Mouse (Mus musculus): ENCODE results near the gene Foxd4. TPM values are rescaled to one million over a fixed set of nuclear protein-coding genes. Genes with fewer than 3 reads are reported as not detected.

Gene Foxd4
- total and polyA plus RNA-seq, 3 experiments, result not detected

GRCm38 (mm10) chr19:24937084-24937483 lies 36.1 kb upstream of the Foxd4 start:
- no peak overlapping the region for H3K4me3 ChIP-seq (replicated peaks in 1 of 3; ENCODE audit: low read depth in 2 of 3, low read length in 2 of 3, poor library complexity in 1 of 3)
- no peaks in the 10 kb centered on the region for H3K27me3 ChIP-seq (replicated peaks)
- H3K4me2 ChIP-seq (ENCODE audit: insufficient read depth, low read depth, poor library complexity, severe bottlenecking), result no peak overlapping the region
- H3K27ac ChIP-seq (ENCODE audit: insufficient read depth, low read depth), result no peak overlapping the region
- no peaks in the 10 kb centered on the region for H3K9me3 ChIP-seq (replicated peaks; ENCODE audit: low read length)
- H3K4me1 ChIP-seq (ENCODE audit: control insufficient read depth in 1 of 2, insufficient read depth in 2 of 2), result peaks cover 0 to 9% of the 10 kb centered on the region in 2 experiments; a peak in 1 of 4 replicates
- TF ChIP-seq RAD21 (IDR thresholded peaks at IDR 0.05; ENCODE audit: low read depth, low read length) (no peak), USF1 (IDR thresholded peaks at IDR 0.05; ENCODE audit: low read depth, low read length) (no peak), POLR2AphosphoS2 (IDR thresholded peaks at IDR 0.05; ENCODE audit: low read depth, low read length) (no peak), MAX (IDR thresholded peaks at IDR 0.05; ENCODE audit: low read length) (no peak), ZC3H11A (IDR thresholded peaks at IDR 0.05; ENCODE audit: low read depth, low read length) (no peak), KAT2A (IDR thresholded peaks at IDR 0.05; ENCODE audit: insufficient replicate concordance, low read length) (no peak)
- dilution Hi-C loops (cut with MboI; ENCODE audit: extremely low pct_ligation_motif_present, extremely low pct_unique_long_range_greater_than_20kb, low sequenced_read_pairs) (no loop called here), in situ Hi-C loops (cut with MboI; ENCODE audit: low pct_ligation_motif_present, low pct_unique_long_range_greater_than_20kb, low sequenced_read_pairs) (no loop called here)
- no peak for DNase-seq (ENCODE audit: extremely low read depth)
- peaks cover 10 to 30% of the 10 kb centered on the region in 2 experiments for H3K36me3 ChIP-seq (replicated peaks in 1 of 2; ENCODE audit: control insufficient read depth in 1 of 2, insufficient read depth in 1 of 2, low read length in 1 of 2)
- H3K9ac ChIP-seq (ENCODE audit: insufficient read depth, low read depth), result no peak overlapping the region
- H3K79me2 ChIP-seq (replicated peaks; ENCODE audit: control insufficient read depth, extremely low read depth, insufficient read depth, poor library complexity, severe bottlenecking), result no peaks in the 10 kb centered on the region

DNA sequence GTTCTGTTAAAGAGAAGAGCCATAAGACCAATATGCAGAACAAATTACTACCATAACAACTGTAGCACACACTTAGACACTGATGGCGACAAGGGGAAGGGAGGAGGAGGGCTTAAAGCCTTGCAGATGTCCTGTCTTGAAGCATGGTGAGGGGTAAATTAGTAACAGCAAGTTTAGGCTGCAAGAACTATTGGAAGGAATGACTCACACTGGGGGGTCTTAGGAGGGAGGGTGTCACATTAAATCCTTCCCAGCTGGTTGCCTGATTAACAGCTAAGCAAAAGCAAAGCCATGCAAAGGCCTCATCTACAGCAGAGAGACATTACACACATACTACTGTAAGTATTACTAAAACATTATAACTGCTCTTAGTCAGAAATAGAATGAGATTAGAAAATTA lies 28.0 kb upstream of the Foxd4 start:
- Histone ChIP-seq H3K9me3 (replicated peaks; ENCODE audit: low read length) (no peaks in the 10 kb centered on the region), H3K36me3 (replicated peaks in 1 of 2; ENCODE audit: control insufficient read depth in 1 of 2, insufficient read depth in 1 of 2, low read length in 1 of 2) (peaks cover under 1 to 30% of the 10 kb centered on the region in 2 experiments)
- in situ Hi-C loops (cut with MboI; ENCODE audit: low pct_ligation_motif_present, low pct_unique_long_range_greater_than_20kb, low sequenced_read_pairs), result no loop called here

DNA sequence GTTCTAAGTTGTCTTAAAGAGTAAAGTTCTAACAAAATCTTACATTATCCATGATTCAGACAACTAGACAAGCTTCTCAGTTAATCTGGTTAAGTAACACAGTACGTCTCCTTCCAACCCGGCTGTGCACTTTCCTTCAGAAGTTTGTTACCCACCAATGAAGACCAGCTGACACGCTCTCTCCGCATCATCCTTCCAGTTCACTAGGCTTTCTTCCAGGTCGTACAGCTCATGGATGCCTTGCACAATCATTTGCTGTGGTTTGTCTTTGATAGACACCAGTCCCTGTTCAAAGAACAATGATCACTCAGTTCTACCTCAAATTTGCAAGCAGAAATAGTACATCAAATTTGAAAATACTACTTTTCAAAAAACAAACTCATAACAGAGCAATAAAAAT lies 19.9 kb upstream of the Foxd4 start:
- peaks cover 17 to 38% of the 10 kb centered on the region in 2 experiments for H3K36me3 ChIP-seq (replicated peaks in 1 of 2; ENCODE audit: control insufficient read depth in 1 of 2, insufficient read depth in 1 of 2, low read length in 1 of 2)
- no peaks in the 10 kb centered on the region for H3K4me1 ChIP-seq (ENCODE audit: control insufficient read depth in 1 of 2, insufficient read depth in 2 of 2)
- DNase-seq (ENCODE audit: extremely low read depth), result no peak
- no peaks in the 10 kb centered on the region for H3K27me3 ChIP-seq (replicated peaks)
- H3K4me2 ChIP-seq (ENCODE audit: insufficient read depth, low read depth, poor library complexity, severe bottlenecking), result no peak overlapping the region
- no peak overlapping the region for H3K4me3 ChIP-seq (replicated peaks in 1 of 3; ENCODE audit: low read depth in 2 of 3, low read length in 2 of 3, poor library complexity in 1 of 3)
- no peak for TF ChIP-seq CTCF (conservative IDR thresholded peaks at IDR 0.05 in 1 of 2, IDR thresholded peaks at IDR 0.05 in 1 of 2; ENCODE audit: low read depth in 2 of 2, low read length in 2 of 2)
- no peak for TF ChIP-seq USF2 (conservative IDR thresholded peaks at IDR 0.05; ENCODE audit: low read depth, low read length)
- no peak for TF ChIP-seq POLR2AphosphoS2 (IDR thresholded peaks at IDR 0.05; ENCODE audit: low read depth, low read length)
- dilution Hi-C loops (cut with MboI; ENCODE audit: extremely low pct_ligation_motif_present, extremely low pct_unique_long_range_greater_than_20kb, low sequenced_read_pairs), result no loop called here
- H3K9ac ChIP-seq (ENCODE audit: insufficient read depth, low read depth), result no peak overlapping the region
- in situ Hi-C loops (cut with MboI; ENCODE audit: low pct_ligation_motif_present, low pct_unique_long_range_greater_than_20kb, low sequenced_read_pairs), result no loop called here
- no peaks in the 10 kb centered on the region for H3K9me3 ChIP-seq (replicated peaks; ENCODE audit: low read length)
- H3K27ac ChIP-seq (ENCODE audit: insufficient read depth, low read depth), result no peak overlapping the region
- H3K79me2 ChIP-seq (replicated peaks; ENCODE audit: control insufficient read depth, extremely low read depth, insufficient read depth, poor library complexity, severe bottlenecking), result no peaks in the 10 kb centered on the region

More for the DNA sequence above, 28.0 kb upstream of the Foxd4 start:
- H3K9ac ChIP-seq (ENCODE audit: insufficient read depth, low read depth), result no peak overlapping the region
- no peak for DNase-seq (ENCODE audit: extremely low read depth)
- H3K79me2 ChIP-seq (replicated peaks; ENCODE audit: control insufficient read depth, extremely low read depth, insufficient read depth, poor library complexity, severe bottlenecking), result no peaks in the 10 kb centered on the region
- dilution Hi-C loops (cut with MboI; ENCODE audit: extremely low pct_ligation_motif_present, extremely low pct_unique_long_range_greater_than_20kb, low sequenced_read_pairs), result no loop called here
- no peak overlapping the region for H3K4me2 ChIP-seq (ENCODE audit: insufficient read depth, low read depth, poor library complexity, severe bottlenecking)
- no peaks in the 10 kb centered on the region for H3K27me3 ChIP-seq (replicated peaks)
- TF ChIP-seq TCF12 (IDR thresholded peaks at IDR 0.05; ENCODE audit: low read depth, low read length), result no peak
- no peak for TF ChIP-seq KAT2A (IDR thresholded peaks at IDR 0.05; ENCODE audit: insufficient replicate concordance, low read length)
- no peak for TF ChIP-seq JUND (conservative IDR thresholded peaks at IDR 0.05; ENCODE audit: low read depth, low read length)
- TF ChIP-seq MAZ (IDR thresholded peaks at IDR 0.05; ENCODE audit: low read depth, low read length), result no peak
- TF ChIP-seq USF2 (conservative IDR thresholded peaks at IDR 0.05; ENCODE audit: low read depth, low read length), result no peak
- no peak for TF ChIP-seq ELF1 (IDR thresholded peaks at IDR 0.05; ENCODE audit: low read depth, low read length)
- no peak for TF ChIP-seq CHD2 (IDR thresholded peaks at IDR 0.05; ENCODE audit: low read length)
- no peak for TF ChIP-seq ZKSCAN1 (IDR thresholded peaks at IDR 0.05; ENCODE audit: borderline replicate concordance, low read depth, low read length)
- no peak for TF ChIP-seq POLR2AphosphoS2 (IDR thresholded peaks at IDR 0.05; ENCODE audit: low read depth, low read length)
- TF ChIP-seq UBTF (IDR thresholded peaks at IDR 0.05; ENCODE audit: low read depth, low read length), result no peak
- no peak for TF ChIP-seq RCOR1 (conservative IDR thresholded peaks at IDR 0.05; ENCODE audit: low read depth, low read length)
- TF ChIP-seq MYC (IDR thresholded peaks at IDR 0.05; ENCODE audit: low read depth, low read length), result no peak
- TF ChIP-seq ZC3H11A (IDR thresholded peaks at IDR 0.05; ENCODE audit: low read depth, low read length), result no peak
- TF ChIP-seq JUN (IDR thresholded peaks at IDR 0.05; ENCODE audit: insufficient read depth, low read depth, low read length), result no peak
- no peak for TF ChIP-seq MEF2A (IDR thresholded peaks at IDR 0.05; ENCODE audit: borderline replicate concordance, low read depth, low read length)
- TF ChIP-seq NRF1 (IDR thresholded peaks at IDR 0.05; ENCODE audit: low read depth, low read length), result no peak
- no peak for TF ChIP-seq ZMIZ1 (IDR thresholded peaks at IDR 0.05; ENCODE audit: low read depth, low read length)
- H3K4me1 ChIP-seq (ENCODE audit: control insufficient read depth in 1 of 2, insufficient read depth in 2 of 2), result peaks cover 0 to 15% of the 10 kb centered on the region in 2 experiments; a peak in 1 of 4 replicates
- H3K27ac ChIP-seq (ENCODE audit: insufficient read depth, low read depth), result no peak overlapping the region
- no peak overlapping the region for H3K4me3 ChIP-seq (replicated peaks in 1 of 3; ENCODE audit: low read depth in 2 of 3, low read length in 2 of 3, poor library complexity in 1 of 3)
